Mouse (Mus musculus) megakaryocyte progenitor cell, adult 5-6 weeks (primary cell): Measurements from ENCODE around the gene Cttnbp2nl. TPM values are rescaled to one million over a fixed set of nuclear protein-coding genes. Genes with fewer than 3 reads are reported as not detected.
A peak's percentile ranks its signal among the peaks of the same experiment; 100 is the strongest.

Source experiments
- ATAC-seq: replicated peaks from 2 replicates; pipeline ENCODE4 v1.8.0; 2016; ENCODE audit warnings: mild to moderate bottlenecking, moderate TSS enrichment, inconsistent platforms; ENCODE audit not compliant: poor library complexity
- total RNA-seq, 2 experiments: library from RNA; stranded (forward) in 1 of 2; stranded (reverse) in 1 of 2; fragments of 157-497, 149-512 nt in 1 of 2; fragments of 200-1000 nt in 1 of 2; gene quantifications; 2 replicates each; pipeline versions ENCODE4 v1.2.3 to v1.2.4; 2015 to 2017

Cttnbp2nl gene
- 0.17 and 0.39 TPM in 2 replicates for total RNA-seq (2015)
- 0.07 TPM in 1 of 2 replicates, not detected in the other for total RNA-seq (2017)

DNA sequence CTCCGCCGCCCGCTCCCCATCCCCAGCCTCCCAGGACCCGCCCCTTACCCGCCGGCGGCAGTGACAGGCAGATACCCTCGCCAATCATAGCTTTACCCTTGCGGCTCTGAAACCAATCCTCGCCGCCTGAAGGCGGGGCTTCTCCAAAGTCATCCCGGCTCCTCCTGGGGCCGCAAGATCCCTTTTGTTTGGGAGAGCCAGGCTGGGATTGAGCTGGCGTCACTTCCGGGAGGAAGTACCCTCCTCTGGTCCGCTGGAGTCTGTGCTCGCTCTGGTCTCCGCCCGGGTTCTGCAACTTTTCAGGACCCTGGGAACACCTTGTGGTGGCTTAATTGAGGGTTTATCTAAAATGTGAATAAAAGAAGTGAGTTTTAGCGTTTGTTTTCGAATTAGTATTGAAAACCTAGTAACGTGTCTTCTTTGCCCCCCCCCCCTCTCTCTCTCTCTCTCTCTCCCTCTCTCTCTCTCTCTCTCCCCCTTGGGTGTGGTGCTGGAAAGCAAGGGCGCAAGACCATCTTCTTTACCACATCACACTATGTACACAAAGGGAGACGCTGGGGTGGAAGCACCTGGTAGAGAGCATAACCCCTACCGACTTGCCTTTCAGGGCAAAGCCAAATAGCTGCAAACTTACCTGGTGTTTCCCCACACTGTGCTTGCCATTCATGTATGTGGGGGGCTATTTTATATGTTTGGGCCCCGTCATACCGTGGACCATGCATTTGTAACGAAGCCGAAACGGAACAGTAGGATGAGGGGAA, at the start of gene Cttnbp2nl:
Cttnbp2nl (minus strand) TSS at position 210 of the 761 bp plus-strand sequence.
- ATAC-seq: peak; percentile 96

GRCm38 (mm10) chr3:105100270-105100589, 47.3 kb upstream of the Cttnbp2nl start:
- ATAC-seq: no peak

GRCm38 (mm10) chr3:105099526-105100269, 46.8 kb upstream of the Cttnbp2nl start:
- no peak for ATAC-seq

DNA sequence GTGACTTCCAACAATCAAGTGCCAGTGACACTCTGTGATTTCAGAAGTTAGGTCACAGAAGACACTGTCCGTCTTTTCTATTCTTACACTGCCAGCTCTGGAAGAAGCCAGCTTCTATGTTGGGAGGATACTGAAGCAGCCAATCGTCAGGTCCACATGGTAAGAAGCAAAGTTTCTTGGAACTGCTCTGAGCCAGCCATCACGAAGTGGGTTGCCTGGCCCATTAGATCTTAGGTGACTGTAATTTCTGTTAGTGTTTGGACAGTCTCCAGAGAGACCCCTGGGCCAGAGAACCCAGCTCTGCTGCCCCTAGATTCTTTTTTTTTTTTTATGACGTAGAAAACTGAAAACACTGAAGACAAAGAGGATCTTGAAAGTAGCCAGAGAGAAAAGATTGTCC, 44.6 kb upstream of the Cttnbp2nl start:
- no peak for ATAC-seq

GRCm38 (mm10) chr3:105095026-105095425, 42.1 kb upstream of the Cttnbp2nl start:
- no peak for ATAC-seq

GRCm38 (mm10) chr3:105094448-105094847, 41.5 kb upstream of the Cttnbp2nl start:
- ATAC-seq: peak; percentile 52

DNA sequence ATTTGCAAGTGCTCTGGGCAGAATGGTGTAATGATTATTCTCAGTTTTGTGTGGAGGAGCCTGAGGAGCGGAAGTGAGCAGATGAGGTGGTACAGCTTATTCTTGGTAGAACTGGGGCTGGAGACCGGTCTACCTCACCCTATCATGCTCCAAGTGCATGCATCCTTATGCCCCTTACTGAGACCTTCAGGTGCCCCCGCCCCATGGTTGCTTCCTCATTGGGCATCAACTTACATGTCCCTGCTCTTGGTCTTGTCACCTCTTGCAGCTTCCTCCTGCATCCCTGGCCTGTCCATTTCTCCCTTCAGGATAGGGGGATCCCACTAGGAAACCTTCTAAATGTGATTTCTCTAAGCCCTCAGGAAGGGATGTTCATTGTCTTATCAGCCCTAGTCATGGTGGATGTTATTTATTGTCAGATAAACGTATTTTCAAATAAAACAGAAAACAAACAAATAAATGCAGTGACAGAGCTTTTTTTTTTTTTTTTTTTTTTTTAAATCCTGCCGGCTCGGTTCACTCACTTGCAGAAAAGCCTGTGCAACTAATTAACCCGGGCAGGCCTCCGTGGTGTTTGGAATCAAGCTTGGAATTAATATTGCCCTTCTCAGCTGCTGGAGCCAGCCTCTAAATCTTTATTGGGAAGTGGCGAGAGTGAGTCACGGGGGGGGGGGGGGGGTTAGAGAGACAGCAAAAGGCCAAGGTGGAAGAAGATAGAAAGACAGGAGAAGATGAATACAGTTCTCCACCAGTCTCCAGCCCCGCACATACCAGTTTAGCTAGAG, 40.0 kb upstream of the Cttnbp2nl start:
- no peak for ATAC-seq

GRCm38 (mm10) chr3:105090981-105091380, 38.0 kb upstream of the Cttnbp2nl start:
- peak; percentile 91 for ATAC-seq

DNA sequence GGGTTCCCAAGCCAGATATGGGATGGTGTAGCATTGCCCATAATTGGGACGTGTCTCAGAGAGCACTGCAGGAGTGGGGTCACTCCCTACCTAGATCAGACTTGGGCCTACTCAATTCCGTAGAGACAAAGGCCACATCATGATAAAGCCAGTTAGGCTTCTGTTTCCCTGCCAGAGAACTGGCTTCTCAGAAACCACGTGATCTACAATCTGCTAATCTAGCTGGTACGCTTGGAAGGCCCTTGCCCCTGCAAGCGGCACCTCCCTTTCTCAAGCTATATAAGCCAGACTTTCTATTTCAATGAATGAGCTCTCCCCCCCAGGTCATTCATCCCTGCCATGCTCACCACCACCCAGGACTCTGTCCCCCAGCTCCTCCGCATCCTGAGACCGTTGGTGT, 37.2 kb upstream of the Cttnbp2nl start:
- ATAC-seq: peak; percentile 57

DNA sequence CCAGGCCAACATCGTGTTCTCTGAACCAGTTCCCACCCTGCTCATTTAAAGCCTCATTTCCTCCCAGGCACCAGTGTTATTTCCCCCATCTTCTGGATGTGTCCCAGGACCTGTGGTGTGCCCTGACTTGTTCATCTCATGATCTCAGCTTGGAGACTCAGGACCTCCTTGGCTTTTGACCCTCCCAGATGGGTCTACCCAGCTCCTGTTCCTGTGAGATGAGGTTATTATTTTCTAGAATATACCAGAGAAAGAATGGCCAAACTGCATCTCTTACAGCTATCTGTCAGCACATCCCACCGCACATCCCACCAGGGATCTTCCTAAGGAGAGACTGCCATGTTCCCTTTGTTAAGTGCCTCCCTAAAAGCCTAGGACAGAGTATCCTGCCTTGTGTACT, 35.7 kb upstream of the Cttnbp2nl start:
- no peak for ATAC-seq

GRCm38 (mm10) chr3:105087344-105087743, 34.4 kb upstream of the Cttnbp2nl start:
- no peak for ATAC-seq

GRCm38 (mm10) chr3:105078231-105078826, 25.4 kb upstream of the Cttnbp2nl start:
- ATAC-seq: peak; percentile 50

GRCm38 (mm10) chr3:105075796-105076195, 22.9 kb upstream of the Cttnbp2nl start:
- ATAC-seq: no peak

- ATAC-seq: no peak
Observed at GRCm38 (mm10) chr3:105072536-105072935, 19.6 kb upstream of the Cttnbp2nl start.

DNA sequence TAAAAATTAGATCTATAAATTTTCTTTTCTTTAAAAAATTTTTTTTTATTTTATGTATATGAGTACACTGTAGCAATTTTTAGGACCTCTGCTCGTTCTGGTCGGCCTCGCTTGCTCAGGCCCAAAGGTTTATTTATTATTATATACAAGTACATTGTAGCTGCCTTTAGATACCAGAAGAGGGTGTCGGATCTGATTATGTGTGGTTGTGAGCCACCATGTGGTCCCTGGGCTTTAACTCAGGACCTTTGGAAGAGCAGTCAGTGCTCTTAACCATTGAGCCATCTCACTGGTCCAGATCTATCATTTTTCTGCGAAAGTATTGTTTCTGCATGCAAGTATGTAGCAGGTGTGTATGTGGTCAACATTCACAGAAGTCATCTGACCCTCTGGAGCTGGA, 18.3 kb upstream of the Cttnbp2nl start:
- no peak for ATAC-seq

DNA sequence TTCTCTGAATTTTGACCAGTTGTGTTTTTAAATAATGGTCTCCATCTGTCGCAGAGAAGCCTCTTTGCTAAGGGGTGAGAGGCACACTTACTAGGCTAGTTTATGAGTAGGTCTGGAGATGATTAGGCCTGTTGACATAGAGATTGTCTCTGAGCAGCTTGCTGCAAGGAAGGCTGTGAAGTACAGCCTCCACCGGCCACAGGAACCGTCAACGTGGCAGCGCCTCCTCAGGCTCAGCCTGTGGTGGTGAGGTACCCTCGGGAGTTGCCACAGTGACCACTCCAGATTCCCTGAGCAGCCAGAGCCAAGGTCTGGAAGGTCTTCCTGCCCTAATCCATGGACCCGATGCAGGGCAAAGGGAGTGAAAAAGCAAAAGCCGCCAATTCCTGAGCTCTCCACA, 17.6 kb upstream of the Cttnbp2nl start:
- no peak for ATAC-seq

DNA sequence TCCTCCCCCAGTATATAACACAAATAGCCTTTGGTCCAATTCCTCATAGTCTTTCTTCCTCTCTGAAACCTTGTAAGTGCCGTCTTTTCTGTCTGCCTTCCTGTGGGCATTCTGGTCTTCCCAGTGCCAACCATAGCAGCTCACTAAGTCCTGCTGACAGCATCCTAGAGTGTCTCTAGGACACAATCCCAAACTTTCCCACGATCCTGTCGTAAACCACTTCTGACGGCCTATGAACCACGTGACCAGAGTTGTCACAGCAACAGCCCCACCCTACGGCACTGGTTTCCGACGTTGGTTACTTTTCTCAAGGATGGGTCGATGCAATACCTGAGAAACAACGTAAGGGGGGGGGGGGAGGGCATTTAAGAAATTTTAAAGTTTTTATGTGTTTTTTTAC, 13.6 kb upstream of the Cttnbp2nl start, which contains the start of gene 4930564D02Rik:
4930564D02Rik (plus strand) TSS at position 301 of the 400 bp plus-strand sequence.
- ATAC-seq: no peak

GRCm38 (mm10) chr3:105062676-105063075, 9.7 kb upstream of the Cttnbp2nl start:
- ATAC-seq: no peak

GRCm38 (mm10) chr3:105061991-105062390, 9.0 kb upstream of the Cttnbp2nl start:
- ATAC-seq: no peak

GRCm38 (mm10) chr3:105061496-105061895, 8.6 kb upstream of the Cttnbp2nl start:
- no peak for ATAC-seq

GRCm38 (mm10) chr3:105060992-105061391, 8.0 kb upstream of the Cttnbp2nl start:
- no peak for ATAC-seq
